Mouse (Mus musculus): Measurements from ENCODE around the gene Ydjc.
"Not testable (repeated sequence)": the region's sequence is repeated elsewhere in the genome, so short reads cannot be mapped to it uniquely, and the experiment has no call there.

Gene Ydjc

GRCm38 (mm10) chr16:17151874-17152273 lies 7.5 kb downstream of the Ydjc start:
- no peak for DNase-seq (ENCODE audit: low spot score in 2 of 2)

GRCm38 (mm10) chr16:17154346-17154745 lies 9.9 kb downstream of the Ydjc start:
- DNase-seq (ENCODE audit: low spot score in 2 of 2) = no peak

GRCm38 (mm10) chr16:17165478-17165877 lies 21.1 kb downstream of the Ydjc start:
- not testable (repeated sequence) for DNase-seq (ENCODE audit: low spot score in 2 of 2)

- DNase-seq (ENCODE audit: low spot score in 2 of 2) = no peak
Measured at GRCm38 (mm10) chr16:17167179-17167578, 22.8 kb downstream of the Ydjc start.

GRCm38 (mm10) chr16:17168049-17168448 lies 23.6 kb downstream of the Ydjc start:
- no peak for DNase-seq (ENCODE audit: low spot score in 2 of 2)

- DNase-seq (ENCODE audit: low spot score in 2 of 2) = no peak
Measured at GRCm38 (mm10) chr16:17175765-17176164, 31.3 kb downstream of the Ydjc start.

GRCm38 (mm10) chr16:17177623-17178170 lies 33.3 kb downstream of the Ydjc start:
- DNase-seq (ENCODE audit: low spot score in 2 of 2) = no peak

- no peak for DNase-seq (ENCODE audit: low spot score in 2 of 2)
Measured at GRCm38 (mm10) chr16:17179706-17180105, 35.3 kb downstream of the Ydjc start.

GRCm38 (mm10) chr16:17181382-17181781 lies 37.0 kb downstream of the Ydjc start:
- DNase-seq (ENCODE audit: low spot score in 2 of 2) = peak in 1 of 2 experiments; percentile 43

GRCm38 (mm10) chr16:17182136-17182535 lies 37.7 kb downstream of the Ydjc start:
- DNase-seq (ENCODE audit: low spot score in 2 of 2) = no peak

GRCm38 (mm10) chr16:17183003-17183402 lies 38.6 kb downstream of the Ydjc start:
- DNase-seq (ENCODE audit: low spot score in 2 of 2) = no peak

- no peak for DNase-seq (ENCODE audit: low spot score in 2 of 2)
Measured at GRCm38 (mm10) chr16:17185475-17185874, 41.1 kb downstream of the Ydjc start.

- DNase-seq (ENCODE audit: low spot score in 2 of 2) = no peak
Measured at GRCm38 (mm10) chr16:17193823-17194222, 49.4 kb downstream of the Ydjc start.

- no peak for DNase-seq (ENCODE audit: low spot score in 2 of 2)
Measured at GRCm38 (mm10) chr16:17200121-17200952, 55.9 kb downstream of the Ydjc start.

GRCm38 (mm10) chr16:17200953-17201707 lies 56.7 kb downstream of the Ydjc start:
- peak; percentile 87 to 90 for DNase-seq (ENCODE audit: low spot score in 2 of 2)

- no peak for DNase-seq (ENCODE audit: low spot score in 2 of 2)
Measured at GRCm38 (mm10) chr16:17201977-17202376, 57.6 kb downstream of the Ydjc start.

- DNase-seq (ENCODE audit: low spot score in 2 of 2) = no peak
Measured at GRCm38 (mm10) chr16:17202549-17202948, 58.1 kb downstream of the Ydjc start, which contains the start of gene Ube2l3. TSS of gene Ube2l3 (minus strand) at chr16:17202649.

- peak in 1 of 2 experiments; percentile 54 for DNase-seq (ENCODE audit: low spot score in 2 of 2)
Measured at GRCm38 (mm10) chr16:17204990-17205389, 60.6 kb downstream of the Ydjc start.

- peak; percentile 76 to 83 for DNase-seq (ENCODE audit: low spot score in 2 of 2)
Measured at GRCm38 (mm10) chr16:17208389-17209361, 64.3 kb downstream of the Ydjc start, which contains the start of gene Rimbp3. TSS of gene Rimbp3 (plus strand) at chr16:17208603.

GRCm38 (mm10) chr16:17209404-17209960 lies 65.1 kb downstream of the Ydjc start:
- peak; percentile 52 to 54 for DNase-seq (ENCODE audit: low spot score in 2 of 2)
